Mouse (Mus musculus): ENCODE data around the gene Rad54l.

The Rad54l gene

DNA sequence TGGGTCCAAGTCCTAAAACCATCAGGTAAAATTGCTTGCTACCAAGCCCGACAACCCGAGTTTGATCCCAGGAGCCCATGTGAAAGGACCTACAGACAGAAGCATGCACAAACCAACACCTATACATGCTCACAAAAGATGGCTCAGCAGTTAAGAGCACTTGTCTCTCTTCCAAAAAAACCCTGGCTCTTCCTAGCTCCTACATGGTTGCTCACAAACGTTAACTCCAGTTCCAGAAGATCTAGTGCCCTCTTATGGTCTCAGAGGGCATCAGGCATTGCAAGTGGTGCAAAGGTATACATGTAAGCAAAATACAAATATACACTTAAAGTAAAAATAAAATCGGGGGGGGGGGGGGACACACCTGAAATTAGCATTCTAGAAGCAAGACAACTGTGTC is 50.3 kb downstream of the Rad54l start:
- peak in 1 of 2 experiments; percentile 31 for DNase-seq

GRCm38 (mm10) chr4:116070116-116070515 is 53.4 kb downstream of the Rad54l start:
- no peak for DNase-seq

DNA sequence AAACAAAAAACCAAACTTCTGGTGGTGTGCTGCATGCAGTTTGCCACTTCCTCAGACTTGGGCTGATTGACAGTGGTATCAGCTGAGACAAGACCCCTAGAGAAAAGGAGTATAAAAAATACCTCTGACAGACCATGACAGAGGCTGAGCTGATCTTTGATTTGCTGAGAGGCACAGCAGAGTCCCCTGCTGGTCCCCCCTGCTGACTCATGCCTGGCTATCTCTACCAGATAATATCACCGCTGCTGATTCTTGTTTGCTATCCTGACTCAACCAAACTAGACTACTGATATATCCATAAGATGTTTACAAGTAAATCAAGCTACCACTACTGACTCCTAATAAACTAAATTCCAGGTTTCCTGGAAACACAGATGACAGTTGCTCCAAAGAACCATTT is 59.6 kb downstream of the Rad54l start:
- no peak for DNase-seq

DNA sequence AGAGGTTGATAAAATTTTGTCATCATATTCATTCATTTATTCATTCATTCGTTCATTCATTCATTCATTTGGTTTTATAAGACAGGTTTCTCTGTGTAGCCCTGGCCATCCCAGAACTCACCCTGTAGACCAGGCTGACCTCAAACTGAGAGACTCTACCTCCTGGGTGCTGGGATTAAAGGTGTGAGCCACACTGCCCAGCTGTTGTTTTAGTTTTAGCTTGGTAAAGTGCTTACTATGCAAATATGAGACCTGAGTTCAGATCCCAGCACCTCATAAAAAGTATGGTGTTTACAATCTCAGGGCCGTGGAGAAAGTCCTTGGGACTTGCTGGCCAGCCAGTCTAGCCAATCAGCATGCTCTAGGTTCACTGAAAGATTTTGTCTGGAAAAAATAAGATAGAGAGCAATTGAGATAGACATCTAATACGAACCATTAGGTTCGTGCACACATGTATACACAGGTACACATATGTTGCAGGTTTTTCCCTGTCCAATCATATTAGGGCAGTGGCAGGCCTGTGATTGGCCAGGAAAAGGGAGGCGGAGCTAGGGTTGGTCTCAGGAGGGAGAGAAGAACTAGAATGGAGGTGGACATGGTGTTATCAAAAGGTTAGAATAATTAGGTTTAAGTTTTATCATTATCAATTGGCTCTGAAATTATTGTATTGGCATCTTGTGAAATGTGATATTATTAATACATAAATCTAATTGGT is 64.3 kb downstream of the Rad54l start:
- DNase-seq: no peak

DNA sequence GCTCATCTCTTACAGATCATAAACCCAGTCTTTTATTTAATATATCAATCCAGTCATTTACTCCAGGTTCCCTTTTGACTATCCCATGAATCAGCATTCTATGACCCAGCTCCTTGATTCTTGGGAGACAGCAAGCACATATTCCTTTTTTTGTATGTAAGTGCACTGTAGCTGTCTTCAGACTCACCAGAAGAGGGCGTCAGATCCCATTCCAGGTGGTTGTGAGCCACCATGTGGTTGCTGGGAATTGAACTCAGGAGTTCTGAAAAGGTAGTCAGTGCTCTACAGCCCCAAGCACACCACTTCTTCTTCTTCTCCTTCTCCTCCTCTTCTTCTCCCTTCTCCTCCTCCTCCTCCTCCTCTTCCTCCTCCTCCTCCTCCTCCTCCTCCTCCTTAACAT is 65.9 kb downstream of the Rad54l start:
- DNase-seq: no peak

- peak; percentile 87 to 91 for DNase-seq
Observed at GRCm38 (mm10) chr4:116053399-116053961, 70.0 kb downstream of the Rad54l start, which contains the start of gene Nsun4. Gene Nsun4, minus strand, starts transcription at chr4:116053876.

GRCm38 (mm10) chr4:116052526-116053293 is 70.8 kb downstream of the Rad54l start:
- peak; percentile 63 to 68 for DNase-seq

DNA sequence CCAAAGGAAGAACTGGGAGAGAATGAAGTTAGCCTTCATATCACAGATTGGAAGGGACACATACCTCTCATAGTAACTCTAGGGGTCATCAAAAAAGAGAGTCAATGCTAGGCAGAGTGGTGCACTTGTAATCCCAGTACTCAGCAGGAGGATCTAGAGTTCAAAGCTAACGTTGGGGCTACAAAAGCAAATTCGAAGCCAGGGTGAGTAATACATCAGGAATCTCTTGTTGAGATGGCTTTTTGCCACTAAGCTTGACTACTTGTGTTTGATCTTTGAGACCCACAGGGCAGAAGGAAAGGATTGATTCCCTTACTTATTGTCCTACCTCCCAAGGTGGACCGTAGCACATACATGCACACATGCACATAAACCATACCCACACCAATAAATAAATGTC is 74.3 kb downstream of the Rad54l start:
- no peak for DNase-seq

DNA sequence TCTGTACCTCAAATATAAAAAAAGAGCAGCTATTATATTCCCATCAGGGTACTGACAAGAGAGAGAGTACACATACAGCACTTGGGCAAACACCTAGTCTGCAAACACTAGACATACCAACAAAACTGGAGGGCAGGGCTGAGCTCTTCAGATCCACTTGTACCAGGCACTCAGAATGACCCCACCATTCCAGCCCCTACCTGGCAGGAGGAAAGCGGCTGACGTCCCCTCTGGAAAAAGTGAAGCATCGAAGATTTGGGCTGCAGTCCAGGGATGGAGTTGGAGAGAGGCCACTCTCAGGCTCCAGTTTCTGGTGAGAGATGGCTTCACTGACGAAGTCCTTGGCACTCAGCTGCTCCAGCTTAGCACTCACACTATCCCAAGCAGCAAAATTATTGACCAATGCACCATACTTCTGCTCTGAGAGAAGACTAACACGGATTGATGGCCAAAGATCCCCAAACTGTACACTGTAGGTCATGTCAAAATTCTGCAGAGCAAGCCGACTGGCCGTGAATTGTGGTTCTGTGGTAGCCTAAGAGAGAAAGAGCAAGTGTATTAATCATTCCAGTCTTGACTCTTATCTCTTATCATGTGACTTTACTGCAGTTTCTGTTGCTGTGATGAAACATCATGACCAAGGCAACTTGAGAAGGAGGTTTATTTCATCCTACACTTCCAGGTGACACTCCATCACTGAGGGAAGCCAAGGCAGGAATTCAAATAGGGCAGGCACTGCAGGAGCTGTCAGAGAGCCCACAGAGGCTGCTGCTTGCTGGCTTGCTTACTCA is 75.2 kb downstream of the Rad54l start:
- peak; percentile 23 to 30 for DNase-seq

DNA sequence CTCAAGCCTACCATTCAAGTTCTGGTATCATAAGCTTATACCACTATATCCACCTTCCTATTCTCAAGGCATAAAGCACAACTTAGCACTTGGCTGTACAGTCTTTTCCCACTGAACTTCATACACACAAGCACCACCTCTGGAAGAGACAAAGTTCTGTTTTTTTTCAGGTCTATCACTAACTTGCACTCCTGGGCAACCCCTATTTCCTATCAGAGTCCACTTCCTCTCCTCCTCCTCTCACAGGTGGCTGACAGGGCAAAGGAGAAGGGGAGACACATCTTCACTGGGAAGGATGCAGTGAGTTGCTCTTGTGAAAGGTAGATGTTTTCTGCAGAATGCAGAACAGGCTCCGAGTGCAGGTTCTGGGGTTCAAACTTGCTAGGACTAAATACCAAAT is 75.8 kb downstream of the Rad54l start:
- DNase-seq: no peak

DNA sequence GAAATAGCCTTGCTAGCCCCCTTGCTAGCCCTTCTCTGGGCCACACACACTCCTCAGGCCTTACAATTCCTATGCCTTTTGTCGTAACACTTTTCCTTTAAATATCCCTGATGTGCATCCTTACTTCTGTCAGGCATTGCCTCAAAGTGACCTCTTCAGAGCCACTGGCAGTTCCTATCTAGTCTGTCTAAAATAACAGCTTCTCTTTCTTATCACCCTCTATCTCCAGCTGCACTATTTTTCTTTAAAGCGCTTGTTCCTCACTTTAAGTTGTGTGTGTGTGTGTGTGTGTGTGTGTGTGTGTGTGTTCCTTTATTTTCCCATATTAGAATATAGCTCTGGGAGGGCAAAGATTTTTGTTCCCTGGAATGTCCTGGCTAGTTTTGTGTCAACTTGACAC is 76.9 kb downstream of the Rad54l start:
- no peak for DNase-seq
